Mouse (Mus musculus): ENCODE measurements around the gene Mucl3. TPM values are rescaled to one million over a fixed set of nuclear protein-coding genes. Genes with fewer than 3 reads are reported as not detected.

Mucl3 gene
- polyA plus RNA-seq, 1 experiment from 2014 or later, result 0.29 TPM

DNA sequence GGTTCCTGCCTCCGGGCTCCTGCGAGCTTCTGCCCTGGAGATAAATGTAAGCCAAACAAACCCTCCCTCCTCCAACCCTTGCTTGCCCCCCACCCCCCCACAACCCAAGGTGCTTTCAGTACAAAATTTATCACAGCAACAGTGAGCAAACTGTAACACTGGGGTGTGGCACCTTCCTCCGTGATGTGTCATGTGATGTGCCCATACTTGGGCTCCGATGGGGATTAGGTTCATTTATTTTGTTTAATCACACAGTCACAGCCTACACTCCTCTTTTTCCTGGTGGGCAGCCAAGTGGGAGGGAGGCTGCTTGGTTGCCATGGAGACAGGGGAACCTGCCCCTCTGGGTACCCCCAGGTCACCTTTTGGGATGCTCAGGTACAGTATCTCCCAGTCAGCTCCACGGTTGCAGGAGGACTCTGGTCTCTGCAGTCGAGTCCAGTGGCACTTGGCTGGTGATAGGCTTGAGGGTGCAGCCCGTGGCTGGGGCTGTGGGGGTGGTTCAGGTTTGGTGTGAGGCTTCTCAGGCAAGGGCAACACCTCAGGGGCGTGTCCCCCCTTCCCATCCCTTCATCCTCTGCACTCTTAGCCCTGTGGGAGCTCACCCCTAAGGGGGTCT, 41.6 kb downstream of the Mucl3 start:
- Histone ChIP-seq H3K36me3 (ENCODE audit: control insufficient read depth, insufficient read depth) (no peaks in the 10 kb centered on the region), H3K27ac (ENCODE audit: low read length) (no peak overlapping the region), H3K4me3 (ENCODE audit: low read length) (no peak overlapping the region), H3K9me3 (replicated peaks; ENCODE audit: control insufficient read depth, low read length) (no peaks in the 10 kb centered on the region), H3K27me3 (ENCODE audit: control insufficient read depth, insufficient read depth, low read length) (0 out of 2 replicates have a peak, but pooled peaks cover 3% of the 10 kb centered on the region), H3K4me1 (ENCODE audit: control insufficient read depth, insufficient read depth, low read length) (no peaks in the 10 kb centered on the region), H3K9ac (ENCODE audit: low read length) (no peak overlapping the region), H3K4me2 (ENCODE audit: low read depth, low read length) (no peak overlapping the region)
- no peak for ATAC-seq (replicated peaks; ENCODE audit: extremely low read depth, insufficient read depth, low FRiP score)
- 33% methylated on average over 8 of the region's 8 CpGs for WGBS

- ATAC-seq (replicated peaks; ENCODE audit: extremely low read depth, insufficient read depth, low FRiP score), result no peak
- Histone ChIP-seq H3K4me1 (ENCODE audit: control insufficient read depth, insufficient read depth, low read length) (no peaks in the 10 kb centered on the region), H3K36me3 (ENCODE audit: control insufficient read depth, insufficient read depth) (no peaks in the 10 kb centered on the region), H3K4me3 (ENCODE audit: low read length) (no peak within 1 kb of the TSS), H3K4me2 (ENCODE audit: low read depth, low read length) (no peak within 1 kb of the TSS), H3K27ac (ENCODE audit: low read length) (no peak within 1 kb of the TSS), H3K9ac (ENCODE audit: low read length) (no peak within 1 kb of the TSS), H3K27me3 (ENCODE audit: control insufficient read depth, insufficient read depth, low read length) (0 out of 2 replicates have a peak, but pooled peaks cover 3% of the 10 kb centered on the region), H3K9me3 (replicated peaks; ENCODE audit: control insufficient read depth, low read length) (no peaks in the 10 kb centered on the region)
- 53% methylated on average over 2 of the region's 2 CpGs for WGBS
These were observed 42.2 kb downstream of the Mucl3 start, which contains the start of gene Sfta2 for GRCm38 (mm10) chr17:35601249-35601648. Gene Sfta2 (plus strand): TSS chr17:35601549.

GRCm38 (mm10) chr17:35597399-35597798, 46.1 kb downstream of the Mucl3 start:
- Histone ChIP-seq H3K27me3 (ENCODE audit: control insufficient read depth, insufficient read depth, low read length) (no peaks in the 10 kb centered on the region), H3K27ac (ENCODE audit: low read length) (no peak overlapping the region), H3K9me3 (replicated peaks; ENCODE audit: control insufficient read depth, low read length) (no peaks in the 10 kb centered on the region), H3K4me2 (ENCODE audit: low read depth, low read length) (no peak overlapping the region), H3K9ac (ENCODE audit: low read length) (no peak overlapping the region), H3K4me1 (ENCODE audit: control insufficient read depth, insufficient read depth, low read length) (no peaks in the 10 kb centered on the region), H3K4me3 (ENCODE audit: low read length) (no peak overlapping the region), H3K36me3 (ENCODE audit: control insufficient read depth, insufficient read depth) (no peaks in the 10 kb centered on the region)
- no peak for ATAC-seq (replicated peaks; ENCODE audit: extremely low read depth, insufficient read depth, low FRiP score)
- 85% methylated on average over 3 of the region's 3 CpGs for WGBS

DNA sequence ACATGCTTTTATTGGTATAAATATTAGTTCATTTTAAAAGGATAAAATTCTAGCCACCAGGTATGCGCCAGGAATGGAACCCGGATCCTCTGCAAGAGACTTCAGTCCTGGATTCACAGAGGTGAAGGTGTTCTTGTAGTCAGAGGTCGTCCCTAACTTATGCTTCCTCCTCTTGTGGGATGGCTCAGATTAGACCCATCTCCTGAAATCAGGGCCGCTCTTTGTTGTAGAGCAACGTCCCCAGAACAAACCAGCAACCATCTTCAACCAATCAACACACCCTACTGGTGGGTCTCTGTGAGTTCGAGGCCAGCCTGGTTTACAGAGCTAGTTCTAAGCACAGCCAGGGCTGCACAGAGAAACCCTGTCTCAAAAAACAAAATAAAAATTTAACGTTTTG, 49.0 kb downstream of the Mucl3 start:
- Histone ChIP-seq H3K4me2 (ENCODE audit: low read depth, low read length) (no peak overlapping the region), H3K4me1 (ENCODE audit: control insufficient read depth, insufficient read depth, low read length) (no peaks in the 10 kb centered on the region), H3K27ac (ENCODE audit: low read length) (no peak overlapping the region), H3K36me3 (ENCODE audit: control insufficient read depth, insufficient read depth) (no peaks in the 10 kb centered on the region), H3K9me3 (replicated peaks; ENCODE audit: control insufficient read depth, low read length) (no peaks in the 10 kb centered on the region), H3K4me3 (ENCODE audit: low read length) (no peak overlapping the region), H3K27me3 (ENCODE audit: control insufficient read depth, insufficient read depth, low read length) (no peaks in the 10 kb centered on the region), H3K9ac (ENCODE audit: low read length) (no peak overlapping the region)
- ATAC-seq (replicated peaks; ENCODE audit: extremely low read depth, insufficient read depth, low FRiP score), result no peak
- WGBS, result 76% methylated on average over 7 of the region's 7 CpGs

GRCm38 (mm10) chr17:35593786-35594185, 49.7 kb downstream of the Mucl3 start:
- Histone ChIP-seq H3K4me2 (ENCODE audit: low read depth, low read length) (no peak overlapping the region), H3K4me3 (ENCODE audit: low read length) (no peak overlapping the region), H3K27ac (ENCODE audit: low read length) (no peak overlapping the region), H3K4me1 (ENCODE audit: control insufficient read depth, insufficient read depth, low read length) (no peaks in the 10 kb centered on the region), H3K9me3 (replicated peaks; ENCODE audit: control insufficient read depth, low read length) (no peaks in the 10 kb centered on the region), H3K36me3 (ENCODE audit: control insufficient read depth, insufficient read depth) (no peaks in the 10 kb centered on the region), H3K27me3 (ENCODE audit: control insufficient read depth, insufficient read depth, low read length) (no peaks in the 10 kb centered on the region), H3K9ac (ENCODE audit: low read length) (no peak overlapping the region)
- 28% methylated on average over 4 of the region's 4 CpGs for WGBS
- no peak for ATAC-seq (replicated peaks; ENCODE audit: extremely low read depth, insufficient read depth, low FRiP score)

DNA sequence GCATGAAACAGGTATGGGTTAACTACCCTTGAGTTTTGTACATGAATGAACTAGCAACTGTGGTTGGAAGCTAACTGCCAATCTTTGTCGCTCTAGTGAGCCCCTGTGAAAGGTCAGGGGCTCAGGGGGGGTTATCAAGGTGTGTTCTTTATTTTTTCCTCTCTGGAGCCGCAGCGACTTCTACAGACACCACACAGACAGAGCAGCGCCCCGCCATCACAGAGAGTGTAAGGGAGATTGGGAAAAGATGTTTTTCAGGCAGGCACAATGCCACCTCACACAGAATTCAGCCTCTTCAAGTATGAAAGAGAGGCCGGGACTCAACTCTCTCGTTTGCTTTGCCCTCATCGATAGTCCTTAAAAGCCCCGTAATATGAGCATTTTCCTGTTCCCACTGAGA, 51.4 kb downstream of the Mucl3 start:
- Histone ChIP-seq H3K9me3 (replicated peaks; ENCODE audit: control insufficient read depth, low read length) (no peaks in the 10 kb centered on the region), H3K27me3 (ENCODE audit: control insufficient read depth, insufficient read depth, low read length) (no peaks in the 10 kb centered on the region), H3K9ac (ENCODE audit: low read length) (no peak overlapping the region), H3K4me3 (ENCODE audit: low read length) (no peak overlapping the region), H3K4me1 (ENCODE audit: control insufficient read depth, insufficient read depth, low read length) (no peaks in the 10 kb centered on the region), H3K27ac (ENCODE audit: low read length) (no peak overlapping the region), H3K36me3 (ENCODE audit: control insufficient read depth, insufficient read depth) (no peaks in the 10 kb centered on the region), H3K4me2 (ENCODE audit: low read depth, low read length) (no peak overlapping the region)
- no peak for ATAC-seq (replicated peaks; ENCODE audit: extremely low read depth, insufficient read depth, low FRiP score)
- WGBS, result 76% methylated on average over 9 of the region's 9 CpGs

DNA sequence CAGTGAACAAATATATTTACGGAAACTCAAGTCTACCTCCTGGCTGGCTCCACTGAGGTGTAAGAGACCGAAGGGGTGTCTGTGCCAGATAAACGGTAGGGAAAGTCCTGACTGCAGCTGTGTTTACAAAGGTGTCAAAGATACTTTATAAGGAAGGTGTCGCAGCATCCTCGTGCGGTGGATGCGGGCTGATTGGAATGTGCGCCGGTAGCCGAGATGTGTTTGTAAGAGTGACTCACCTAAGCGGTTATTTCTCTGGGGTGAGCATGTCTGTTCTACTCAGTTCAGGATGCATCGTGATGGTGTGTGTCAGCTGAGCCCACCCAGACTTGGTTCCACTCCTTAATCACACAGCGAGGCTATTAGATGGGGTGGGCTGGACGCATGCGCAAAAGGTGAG, 51.8 kb downstream of the Mucl3 start:
- H3K27ac ChIP-seq (ENCODE audit: low read length), result no peak overlapping the region
- H3K9me3 ChIP-seq (replicated peaks; ENCODE audit: control insufficient read depth, low read length), result no peaks in the 10 kb centered on the region
- ATAC-seq (replicated peaks; ENCODE audit: extremely low read depth, insufficient read depth, low FRiP score), result no peak
- 84% methylated on average over 15 of the region's 15 CpGs for WGBS
- no peak overlapping the region for H3K4me3 ChIP-seq (ENCODE audit: low read length)
- no peaks in the 10 kb centered on the region for H3K27me3 ChIP-seq (ENCODE audit: control insufficient read depth, insufficient read depth, low read length)
- H3K36me3 ChIP-seq (ENCODE audit: control insufficient read depth, insufficient read depth), result no peaks in the 10 kb centered on the region
- H3K4me1 ChIP-seq (ENCODE audit: control insufficient read depth, insufficient read depth, low read length), result no peaks in the 10 kb centered on the region
- no peak overlapping the region for H3K9ac ChIP-seq (ENCODE audit: low read length)
- no peak overlapping the region for H3K4me2 ChIP-seq (ENCODE audit: low read depth, low read length)

GRCm38 (mm10) chr17:35591219-35591578, 52.3 kb downstream of the Mucl3 start:
- no peak for ATAC-seq (replicated peaks; ENCODE audit: extremely low read depth, insufficient read depth, low FRiP score)
- WGBS, result 93% methylated on average over 7 of the region's 7 CpGs

DNA sequence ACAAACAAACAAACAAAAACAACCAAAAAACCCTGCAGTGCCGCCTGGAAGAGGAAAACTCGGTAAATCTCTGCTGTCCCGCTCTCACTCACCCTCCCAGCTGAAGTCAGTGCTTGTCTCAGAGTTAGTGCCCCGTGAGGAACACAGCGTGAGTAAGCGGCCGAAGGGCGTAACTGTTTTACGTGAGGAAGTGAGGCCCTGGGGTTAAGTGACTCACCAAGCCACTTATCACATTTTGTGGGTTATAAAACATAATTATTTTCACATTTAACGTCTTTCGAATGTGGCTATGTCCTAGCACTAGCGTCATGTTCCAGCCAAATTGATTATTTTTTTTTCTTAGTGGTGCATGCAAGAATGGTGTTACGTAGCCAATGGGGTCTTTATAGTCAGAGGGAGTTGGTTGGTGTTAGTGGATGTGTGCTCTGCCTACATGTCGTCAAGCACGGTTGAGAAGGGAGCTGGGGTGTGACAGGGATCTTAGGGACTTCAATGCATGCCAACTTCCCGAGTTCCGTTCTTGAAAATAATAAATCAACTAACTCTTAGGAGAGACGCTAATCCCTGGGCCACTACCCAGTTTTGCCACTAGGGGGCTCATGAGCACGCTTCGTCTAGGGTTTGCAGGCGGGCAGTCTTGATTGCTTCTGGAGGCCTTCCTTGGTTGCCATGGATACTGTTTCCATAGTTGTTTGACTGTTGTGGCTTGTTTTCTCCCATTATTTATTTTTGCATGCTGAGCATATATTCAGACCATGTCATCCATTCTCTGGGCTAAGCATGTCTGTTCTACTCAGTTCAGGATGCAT, 52.9 kb downstream of the Mucl3 start:
- WGBS, result 43% methylated on average over 21 of the region's 21 CpGs
- no peak; the same call in 1 of the 2 replicates for ATAC-seq (replicated peaks; ENCODE audit: extremely low read depth, insufficient read depth, low FRiP score)
- Histone ChIP-seq H3K9ac (ENCODE audit: low read length) (no peak overlapping the region), H3K4me3 (ENCODE audit: low read length) (no peak overlapping the region), H3K9me3 (replicated peaks; ENCODE audit: control insufficient read depth, low read length) (no peaks in the 10 kb centered on the region), H3K4me1 (ENCODE audit: control insufficient read depth, insufficient read depth, low read length) (no peaks in the 10 kb centered on the region), H3K27ac (ENCODE audit: low read length) (no peak overlapping the region), H3K4me2 (ENCODE audit: low read depth, low read length) (no peak overlapping the region), H3K36me3 (ENCODE audit: control insufficient read depth, insufficient read depth) (no peaks in the 10 kb centered on the region), H3K27me3 (ENCODE audit: control insufficient read depth, insufficient read depth, low read length) (no peaks in the 10 kb centered on the region)

More at GRCm38 (mm10) chr17:35591219-35591578, 52.3 kb downstream of the Mucl3 start:
- H3K4me2 ChIP-seq (ENCODE audit: low read depth, low read length), result no peak overlapping the region
- H3K9ac ChIP-seq (ENCODE audit: low read length), result no peak overlapping the region
- H3K27me3 ChIP-seq (ENCODE audit: control insufficient read depth, insufficient read depth, low read length), result no peaks in the 10 kb centered on the region
- H3K9me3 ChIP-seq (replicated peaks; ENCODE audit: control insufficient read depth, low read length), result no peaks in the 10 kb centered on the region
- H3K4me1 ChIP-seq (ENCODE audit: control insufficient read depth, insufficient read depth, low read length), result no peaks in the 10 kb centered on the region
- H3K27ac ChIP-seq (ENCODE audit: low read length), result no peak overlapping the region
- H3K36me3 ChIP-seq (ENCODE audit: control insufficient read depth, insufficient read depth), result no peaks in the 10 kb centered on the region
- H3K4me3 ChIP-seq (ENCODE audit: low read length), result no peak overlapping the region
